Mouse (Mus musculus) testis, postnatal 14 days (tissue): Measurements from ENCODE around the gene Slc22a28.
"Not testable (repeated sequence)": the region's sequence is repeated elsewhere in the genome, so short reads cannot be mapped to it uniquely, and the experiment has no call there.

Experiments
- DNase-seq: peaks from one replicate; pipeline ENCODE4 v3.0.0; 2021; ENCODE audit warnings: low spot score

Slc22a28 gene

DNA sequence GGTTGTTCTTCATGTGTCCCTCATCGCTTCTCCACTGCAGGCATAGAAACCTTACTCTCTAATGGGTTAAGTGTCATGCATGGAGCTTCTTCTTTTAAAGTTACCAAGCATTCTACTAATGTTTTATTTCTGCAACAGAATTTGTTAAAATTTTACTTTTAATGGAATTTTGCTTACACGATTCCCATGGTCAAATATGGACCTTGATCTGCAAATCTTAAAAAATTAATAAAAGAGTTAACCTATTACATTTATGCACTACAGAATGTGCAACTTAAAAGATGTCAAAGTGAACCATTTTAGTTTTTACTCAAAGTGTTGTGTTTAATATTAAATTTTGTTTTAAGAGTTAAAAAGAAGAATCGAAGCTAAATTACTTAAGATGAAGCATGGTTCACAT, at the start of gene Slc22a28:
Slc22a28 (minus strand) TSS at position 102 of the 400 bp plus-strand sequence.
- DNase-seq, result not testable (repeated sequence)

DNA sequence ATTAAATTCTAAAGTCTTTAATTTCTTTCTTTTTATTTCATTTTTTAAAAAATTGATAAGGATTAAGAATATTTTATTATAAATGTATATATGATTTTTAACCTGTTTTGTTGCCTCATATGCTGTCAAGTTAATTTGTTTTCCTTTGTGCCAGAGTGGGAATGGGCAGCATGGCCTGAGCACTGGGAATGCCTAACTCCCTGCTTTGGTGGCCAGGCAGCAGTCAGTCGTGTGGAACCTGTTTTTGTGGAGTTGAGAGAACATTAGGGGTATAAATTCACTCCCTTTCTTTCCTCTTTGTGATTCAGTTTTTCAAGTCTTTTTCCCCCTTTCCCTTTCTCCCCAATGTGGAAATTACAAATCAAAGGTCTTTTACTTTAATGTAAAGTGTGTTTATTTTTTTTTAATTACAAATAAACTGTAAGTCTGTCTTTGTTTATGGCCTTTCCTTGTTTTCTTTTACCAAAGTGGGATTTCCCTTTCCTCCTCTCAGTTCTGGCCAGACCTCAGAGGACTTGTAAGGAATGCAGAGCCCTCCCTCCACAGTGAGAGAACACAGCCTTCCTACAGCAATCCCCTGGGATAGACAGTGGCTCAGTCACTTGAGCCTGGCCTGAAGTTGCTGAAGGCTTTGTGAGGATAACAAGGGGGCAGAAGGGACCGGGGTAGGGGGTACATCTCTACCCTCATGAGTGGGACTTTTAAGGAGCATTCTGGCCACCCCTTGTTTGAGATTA, 17.2 kb upstream of the Slc22a28 start:
- no peak for DNase-seq

GRCm38 (mm10) chr19:8142716-8143115, 10.9 kb upstream of the Slc22a28 start:
- not testable (repeated sequence) for DNase-seq

- not testable (repeated sequence) for DNase-seq
These were observed 2.5 kb upstream of the Slc22a28 start for GRCm38 (mm10) chr19:8134127-8134841.

DNA sequence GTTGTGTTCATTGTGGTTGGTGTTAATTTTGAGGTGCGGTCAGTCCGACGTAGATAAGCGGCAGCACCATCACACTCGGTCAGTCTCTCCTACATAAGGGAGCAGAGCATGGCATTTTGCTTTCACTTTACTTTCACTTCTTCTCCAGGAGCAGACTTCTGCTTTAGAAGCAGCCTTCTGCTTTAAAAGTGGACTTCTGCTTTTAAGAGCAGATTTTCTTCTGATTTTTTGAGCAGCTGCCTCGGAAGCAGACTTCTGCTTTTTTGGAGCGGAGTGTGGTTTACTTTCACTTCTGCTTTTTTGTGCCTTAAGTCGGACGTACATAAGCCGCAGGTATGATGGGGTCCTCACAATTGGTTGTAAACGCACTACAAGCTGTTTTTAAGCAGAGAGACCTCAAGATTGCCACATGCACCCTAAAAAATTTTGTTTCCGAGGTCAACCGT, 111.9 kb downstream of the Slc22a28 start:
- DNase-seq, result no peak

DNA sequence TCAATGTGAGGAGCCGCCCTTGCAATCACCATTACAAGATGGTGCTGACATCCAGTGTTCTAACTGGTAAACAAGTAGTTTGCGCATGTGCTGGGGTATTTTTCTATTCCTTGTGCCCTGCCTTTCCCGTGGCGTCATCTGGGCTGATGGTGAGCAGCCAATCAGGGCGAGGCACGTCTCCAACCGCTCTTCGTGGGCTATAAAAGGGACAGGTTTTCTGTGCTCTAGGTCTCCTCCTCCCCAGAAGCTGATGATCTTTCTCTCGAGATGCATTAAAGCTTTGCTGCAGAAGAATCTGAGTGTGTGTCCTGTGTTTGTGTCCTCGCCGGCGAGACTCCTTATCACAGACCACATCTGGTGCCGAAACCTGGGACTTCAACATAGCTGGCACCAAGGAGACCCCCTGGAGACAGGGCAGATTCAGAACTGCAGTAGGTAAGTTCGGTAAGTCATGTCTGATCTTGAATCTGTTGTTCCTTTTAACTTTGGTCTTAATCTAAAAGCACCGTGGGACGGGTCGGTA, 112.4 kb downstream of the Slc22a28 start:
- DNase-seq, result not testable (repeated sequence)

DNA sequence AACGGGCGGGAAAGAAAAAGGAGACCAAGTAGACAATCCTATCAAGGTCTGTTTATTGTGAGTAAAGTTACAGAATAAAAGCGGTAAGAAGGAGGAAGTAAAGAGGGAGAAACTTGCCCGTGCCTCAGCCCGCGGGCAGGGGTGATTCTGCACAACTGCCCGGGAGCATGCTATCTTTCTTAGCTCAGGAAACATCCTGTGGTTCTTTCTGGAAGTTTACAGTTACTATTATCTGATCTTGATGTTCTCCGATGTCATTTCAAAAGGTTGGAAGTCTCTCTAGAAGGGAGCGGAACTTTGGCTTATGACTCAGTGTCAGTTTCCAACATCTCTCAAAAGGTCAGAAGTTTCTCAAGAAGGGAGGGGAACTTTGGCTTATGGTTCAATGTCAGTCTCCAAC, 113.2 kb downstream of the Slc22a28 start:
- not testable (repeated sequence) for DNase-seq
